Mouse (Mus musculus) MEL (cell line): ENCODE measurements at regions not wholly inside any gene's neighbourhood (a gene's known extent, or its start where the extent isn't known, plus 50 kb on each side); places are given as distances from the start of the nearest gene placed in this dataset.

Experiments used
- DNase-seq: peaks from one replicate; pipeline ENCODE4 v3.0.0; 2011; ENCODE audit warnings: low read depth, low spot score
- H3K27ac ChIP-seq: 2 replicates; pipeline ENCODE4 v1.5.1; 2012; ENCODE audit warnings: low read depth, mild to moderate bottlenecking, control low read depth, low read length, moderate library complexity; ENCODE audit not compliant: control insufficient read depth
- H3K27me3 ChIP-seq, 2 experiments: fragments of 150-350 bp in 1 of 2; sonication (generic) in 1 of 2; 2 replicates each; pipeline ENCODE4 v1.6.1; 2012; ENCODE audit warnings: low read length in 2 of 2, mild to moderate bottlenecking in 2 of 2, improper control_type of control experiment in 1 of 2, moderate library complexity in 1 of 2; ENCODE audit not compliant: insufficient read depth in 2 of 2, control insufficient read depth in 1 of 2
- H3K36me3 ChIP-seq, 2 experiments: 2 replicates each; pipeline ENCODE4 v1.6.1; 2012 to 2014; ENCODE audit warnings: low read length in 2 of 2, improper control_type of control experiment in 1 of 2, inconsistent platforms in 1 of 2, mild to moderate bottlenecking in 1 of 2; ENCODE audit not compliant: insufficient read depth in 2 of 2, control insufficient read depth in 1 of 2
- H3K4me1 ChIP-seq, 2 experiments: fragments of 150-350 bp in 1 of 2; sonication (generic) in 1 of 2; 2 replicates each; pipeline ENCODE4 v1.6.1; 2012; ENCODE audit warnings: low read length in 2 of 2, improper control_type of control experiment in 1 of 2, mild to moderate bottlenecking in 1 of 2; ENCODE audit not compliant: insufficient read depth in 2 of 2, control insufficient read depth in 1 of 2
- H3K4me3 ChIP-seq, 2 experiments: fragments of 150-350 bp in 1 of 2; sonication (generic) in 1 of 2; 2 replicates each; pipeline ENCODE4 v1.5.1; 2012; ENCODE audit warnings: low read depth in 2 of 2, low read length in 2 of 2, mild to moderate bottlenecking in 2 of 2, moderate library complexity in 2 of 2, control low read depth in 1 of 2, improper control_type of control experiment in 1 of 2; ENCODE audit not compliant: control insufficient read depth in 1 of 2, insufficient read depth in 1 of 2
- H3K79me2 ChIP-seq: 2 replicates; pipeline ENCODE4 v1.6.1; 2012; ENCODE audit warnings: mild to moderate bottlenecking, low read length, moderate library complexity; ENCODE audit not compliant: control insufficient read depth, poor library complexity, insufficient read depth
- H3K9ac ChIP-seq: 2 replicates; pipeline ENCODE4 v1.6.1; 2012; ENCODE audit warnings: low read depth, mild to moderate bottlenecking, control low read depth, low read length, moderate library complexity; ENCODE audit not compliant: control insufficient read depth, poor library complexity, severe bottlenecking
- H3K9me3 ChIP-seq: fragments of 150-350 bp; sonication (generic); replicated peaks from 2 replicates; pipeline ENCODE4 v1.6.1; 2012; ENCODE audit warnings: mild to moderate bottlenecking, low read length, improper control_type of control experiment, moderate library complexity; ENCODE audit not compliant: insufficient read depth
- CTCF ChIP-seq, 3 experiments: IDR thresholded peaks in 2 of 3; conservative IDR thresholded peaks in 1 of 3; 2 replicates each; pipeline ENCODE4 v1.5.1; 2011 to 2012; ENCODE audit warnings: low read length in 3 of 3, low read depth in 2 of 3, mild to moderate bottlenecking in 2 of 3, improper control_type of control experiment in 1 of 3, inconsistent platforms in 1 of 3, mixed read lengths in 1 of 3, moderate library complexity in 1 of 3; ENCODE audit not compliant: control insufficient read depth in 1 of 3, insufficient read depth in 1 of 3, poor library complexity in 1 of 3, severe bottlenecking in 1 of 3
- ELF1 ChIP-seq: IDR thresholded peaks from 2 replicates; pipeline ENCODE4 v1.6.1; 2014; ENCODE audit warnings: low read depth, mild to moderate bottlenecking, inconsistent platforms, low read length, improper control_type of control experiment, moderate library complexity
- EP300 ChIP-seq, 2 experiments: IDR thresholded peaks; 2 replicates each; pipeline ENCODE4 v1.6.1; 2011; ENCODE audit warnings: improper control_type of control experiment in 2 of 2, low read length in 2 of 2, low read depth in 1 of 2, mild to moderate bottlenecking in 1 of 2
- GABPA ChIP-seq: IDR thresholded peaks from 2 replicates; pipeline ENCODE4 v1.6.1; 2012; ENCODE audit warnings: low read depth, mild to moderate bottlenecking, inconsistent platforms, low read length, improper control_type of control experiment, moderate library complexity
- GATA1 ChIP-seq: IDR thresholded peaks from 2 replicates; pipeline ENCODE4 v1.6.1; 2011; ENCODE audit warnings: low read depth, low read length, improper control_type of control experiment
- MAFK ChIP-seq: IDR thresholded peaks from 2 replicates; pipeline ENCODE4 v1.6.1; 2011; ENCODE audit warnings: low read depth, mild to moderate bottlenecking, low read length, improper control_type of control experiment, borderline replicate concordance
- MXI1 ChIP-seq: IDR thresholded peaks from 2 replicates; pipeline ENCODE4 v1.6.1; 2011; ENCODE audit warnings: mild to moderate bottlenecking, low read depth, low read length, improper control_type of control experiment
- POLR2A ChIP-seq, 2 experiments: IDR thresholded peaks; 2 replicates each; pipeline ENCODE4 v1.6.1; 2011 to 2012; ENCODE audit warnings: low read length in 2 of 2, mild to moderate bottlenecking in 2 of 2, control low read depth in 1 of 2, improper control_type of control experiment in 1 of 2, low read depth in 1 of 2, moderate library complexity in 1 of 2; ENCODE audit not compliant: control insufficient read depth in 1 of 2, insufficient read depth in 1 of 2, poor library complexity in 1 of 2
- POLR2AphosphoS5 ChIP-seq: IDR thresholded peaks from 2 replicates; pipeline ENCODE4 v1.6.1; 2012; ENCODE audit warnings: low read depth, borderline replicate concordance, mild to moderate bottlenecking, inconsistent platforms, low read length, moderate library complexity, mixed read lengths
- RCOR1 ChIP-seq: IDR thresholded peaks from 2 replicates; pipeline ENCODE4 v1.6.1; 2012; ENCODE audit warnings: low read depth, mild to moderate bottlenecking, inconsistent platforms, low read length, improper control_type of control experiment
- SMC3 ChIP-seq: IDR thresholded peaks from 2 replicates; pipeline ENCODE4 v1.6.1; 2011; ENCODE audit warnings: low read depth, low read length, improper control_type of control experiment
- ZMIZ1 ChIP-seq: IDR thresholded peaks from 2 replicates; pipeline ENCODE4 v1.6.1; 2012; ENCODE audit warnings: low read depth, mild to moderate bottlenecking, inconsistent platforms, low read length, improper control_type of control experiment, moderate library complexity

DNA sequence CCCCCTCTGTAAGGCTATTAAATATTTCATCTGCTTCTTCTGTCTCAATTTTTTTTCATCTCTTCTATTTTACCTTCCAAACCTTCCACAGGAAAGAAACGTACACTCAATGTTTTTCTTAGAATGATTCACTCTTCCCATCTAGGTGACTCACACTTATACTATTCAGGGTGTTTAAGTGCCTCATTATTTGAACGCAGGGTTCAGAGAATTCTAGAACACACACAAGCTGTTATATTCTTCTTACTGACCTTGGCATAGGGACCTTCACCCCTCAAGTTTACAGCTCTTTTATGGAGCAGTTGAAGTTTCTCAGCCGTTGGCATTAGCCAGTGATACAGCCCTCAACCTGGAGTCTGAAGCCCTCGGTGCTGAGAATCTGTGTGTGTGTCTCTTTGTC, 144.2 kb downstream of the Gpam start:
- no peak for TF ChIP-seq MXI1
- no peak for TF ChIP-seq CTCF (IDR thresholded peaks at IDR 0.05 in 2 of 3, conservative IDR thresholded peaks at IDR 0.05 in 1 of 3; ENCODE audit: control insufficient read depth in 1 of 3, insufficient read depth in 1 of 3, low read depth in 2 of 3, low read length in 3 of 3, poor library complexity in 1 of 3, severe bottlenecking in 1 of 3)
- TF ChIP-seq EP300 (IDR thresholded peaks at IDR 0.05; ENCODE audit: low read depth in 1 of 2, low read length in 2 of 2): no peak
- no peak for TF ChIP-seq SMC3
- TF ChIP-seq GABPA: no peak
- TF ChIP-seq ELF1: no peak
- TF ChIP-seq MAFK: no peak
- no peak for TF ChIP-seq RCOR1
- TF ChIP-seq, all 39 proteins: peak for 0
- Histone ChIP-seq H3K9ac (no peak overlapping the region), H3K79me2 (no peaks in the 10 kb centered on the region), H3K4me1 (no peaks in the 10 kb centered on the region), H3K27me3 (no peaks in the 10 kb centered on the region), H3K27ac (no peak overlapping the region), H3K36me3 (no peaks in the 10 kb centered on the region), H3K4me3 (no peak overlapping the region), H3K9me3 (no peaks in the 10 kb centered on the region)
- DNase-seq: no peak

DNA sequence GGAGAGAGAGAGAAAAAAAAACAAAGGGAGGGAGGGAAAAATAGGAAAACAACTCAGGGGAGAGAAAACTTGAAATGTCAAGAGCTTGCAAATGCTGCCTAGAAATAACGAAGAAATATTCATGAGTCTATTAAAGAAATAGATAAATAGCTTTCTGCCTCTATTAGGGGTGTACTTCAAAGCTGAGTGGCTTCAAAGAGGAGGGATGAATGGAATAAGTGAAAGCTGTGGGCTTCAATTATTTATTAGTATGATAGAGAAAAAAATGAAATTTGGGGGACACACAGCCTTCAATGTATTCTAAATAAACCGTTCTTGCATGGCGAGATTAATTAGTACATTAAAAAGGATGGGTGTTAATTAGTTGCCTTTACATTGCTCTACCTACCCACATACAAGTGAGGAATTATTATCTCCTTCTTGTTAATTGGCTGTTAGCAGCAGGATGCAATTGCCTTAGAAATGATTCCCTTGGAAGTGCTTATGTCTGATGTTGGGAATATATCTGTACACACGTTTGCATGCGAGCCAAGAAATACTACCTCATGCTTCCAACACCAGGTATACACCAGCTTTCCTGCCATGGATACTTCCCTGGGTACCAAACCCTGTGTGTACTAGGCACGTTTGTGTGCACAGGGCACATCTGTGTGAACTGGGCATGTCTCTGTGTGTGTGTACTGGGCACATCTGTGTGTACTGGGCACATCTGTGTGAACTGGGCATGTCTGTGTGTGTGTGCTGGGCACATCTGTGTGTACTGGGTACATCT, 155.4 kb downstream of the Gpam start:
- TF ChIP-seq POLR2AphosphoS5 (0 out of 2 replicates have a peak, but pooled peaks have one; percentile 82), POLR2A (IDR thresholded peaks at IDR 0.05; ENCODE audit: control insufficient read depth in 1 of 2, insufficient read depth in 1 of 2, low read depth in 1 of 2, low read length in 2 of 2, poor library complexity in 1 of 2) (no peak)
- Histone ChIP-seq H3K27ac (no peak overlapping the region), H3K27me3 (no peaks in the 10 kb centered on the region), H3K4me1 (no peaks in the 10 kb centered on the region), H3K79me2 (no peaks in the 10 kb centered on the region), H3K4me3 (no peak overlapping the region), H3K9ac (no peak overlapping the region), H3K9me3 (no peaks in the 10 kb centered on the region), H3K36me3 (no peaks in the 10 kb centered on the region)
- no peak for DNase-seq

DNA sequence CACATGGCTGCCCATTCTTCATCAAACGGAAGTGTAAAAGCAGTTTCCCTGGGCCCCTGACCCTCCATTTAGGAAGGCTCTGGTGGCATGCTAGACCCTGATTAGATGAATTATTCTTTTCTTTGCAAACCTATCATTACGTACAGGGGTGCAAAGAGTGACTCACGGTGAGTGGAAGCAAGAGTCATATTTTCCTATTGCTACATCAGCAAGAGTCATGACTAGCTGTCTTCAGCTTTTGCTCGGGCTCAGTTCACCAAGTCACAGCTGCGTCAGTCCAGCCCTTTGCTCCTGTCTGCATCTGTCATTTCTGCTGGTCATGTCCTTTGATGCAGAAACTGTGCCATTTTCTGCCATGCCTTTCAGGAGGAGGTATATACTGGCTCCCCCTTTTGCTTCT, 168.7 kb downstream of the Gpam start:
- no peak for DNase-seq
- TF ChIP-seq GATA1: no peak
- TF ChIP-seq ZMIZ1: no peak
- no peak overlapping the region for H3K27ac ChIP-seq

More for the DNA sequence above, 168.7 kb downstream of the Gpam start:
- Histone ChIP-seq H3K27me3 (peaks cover 3 to 8% of the 10 kb centered on the region in 2 experiments; a peak in 3 of 4 replicates), H3K4me1 (no peaks in the 10 kb centered on the region), H3K79me2 (no peaks in the 10 kb centered on the region), H3K4me3 (no peak overlapping the region), H3K9ac (no peak overlapping the region), H3K36me3 (no peaks in the 10 kb centered on the region), H3K9me3 (no peaks in the 10 kb centered on the region; the same call in 1 of the 2 replicates)
